Mouse (Mus musculus) gastrocnemius, postnatal 4 days (tissue): ENCODE results near the gene Aspdh. TPM values are rescaled to one million over a fixed set of nuclear protein-coding genes. Genes with fewer than 3 reads are reported as not detected.

Experiments
- DNase-seq, 2 experiments: peaks; one replicate each; pipeline ENCODE4 v3.0.0; 2021 to 2022; ENCODE audit warnings: low spot score in 2 of 2, mixed read lengths in 2 of 2
- microRNA-seq: library from miRNA; unstranded; fragments of <30 nt; microRNA quantifications from one replicate; pipeline ENCODE4 v1.2.0, GENCODE M21; 2021
- total RNA-seq, 2 experiments: library from RNA; stranded (reverse); gene quantifications; 2 replicates each; pipeline ENCODE4 v1.2.3; 2021

Aspdh gene
- total RNA-seq, 2 experiments from 2014 or later, result not detected

GRCm38 (mm10) chr7:44497361-44498055, 32.3 kb downstream of the Aspdh start:
- DNase-seq, result no peak

GRCm38 (mm10) chr7:44498922-44499321, 33.7 kb downstream of the Aspdh start:
- DNase-seq, result no peak

- DNase-seq, result no peak
Measured at GRCm38 (mm10) chr7:44500046-44500445, 34.9 kb downstream of the Aspdh start.

GRCm38 (mm10) chr7:44501563-44502115, 36.4 kb downstream of the Aspdh start:
- DNase-seq, result peak in 1 of 2 experiments; percentile 64

GRCm38 (mm10) chr7:44507491-44507890, 42.3 kb downstream of the Aspdh start:
- no peak for DNase-seq

Small RNA genes within 50 kb of the gene (microRNA-seq; reads per million reads assigned to microRNA genes)
- 0.63 reads per million for gene Mir7052

Other genes starting within 250 kb of the Aspdh start
- gene Klk1b5, start 249.4 kb upstream of the Aspdh start, total RNA-seq, result not detected
- not detected for gene Klk1, start 240.0 kb upstream of the Aspdh start, total RNA-seq
- not detected for gene Gm36864, start 229.2 kb upstream of the Aspdh start, total RNA-seq
- under 1 TPM; 0.26 to 0.32 TPM for gene 1700028J19Rik, start 218.7 kb upstream of the Aspdh start, total RNA-seq
- gene 2410002F23Rik, start 218.7 kb upstream of the Aspdh start, total RNA-seq, result 10 to 100 TPM; 47.7 to 72.0 TPM
- gene Acp4, start 208.0 kb upstream of the Aspdh start, total RNA-seq, result not detected
- gene Gm15517, start 203.9 kb upstream of the Aspdh start, total RNA-seq, result not detected
- gene Clec11a, start 158.5 kb upstream of the Aspdh start, total RNA-seq, result 1 to 10 TPM; 3.9 to 4.7 TPM
- gene Shank1, start 155.1 kb upstream of the Aspdh start, total RNA-seq, result 1 to 10 TPM; 3.0 to 3.5 TPM
- under 1 TPM; 0.34 to 0.49 TPM for gene Syt3, start 81.3 kb upstream of the Aspdh start, total RNA-seq
- gene 1700008O03Rik, start 79.6 kb upstream of the Aspdh start, total RNA-seq, result not detected
- 1 to 10 TPM; 4.0 to 4.2 TPM for gene Lrrc4b, start 36.4 kb upstream of the Aspdh start, total RNA-seq
- 10 to 100 TPM; 67.2 to 77.6 TPM for gene Josd2, start 2.6 kb downstream of the Aspdh start, total RNA-seq
- 10 to 100 TPM; 60.1 to 65.3 TPM for gene Emc10, start 31.1 kb downstream of the Aspdh start, total RNA-seq
- 1 to 10 TPM; 6.2 to 6.8 TPM for gene Fam71e1, start 31.2 kb downstream of the Aspdh start, total RNA-seq
- 100 to 1,000 TPM; 438 to 552 TPM for gene Mybpc2, start 59.3 kb downstream of the Aspdh start, total RNA-seq
- gene Spib, start 66.7 kb downstream of the Aspdh start, total RNA-seq, result under 1 TPM; 0.26 to 0.27 TPM
- 10 to 100 TPM; 32.0 to 35.2 TPM for gene Pold1, start 83.5 kb downstream of the Aspdh start, total RNA-seq
- gene Nr1h2, start 88.6 kb downstream of the Aspdh start, total RNA-seq, result 10 to 100 TPM; 38.3 to 45.3 TPM
- under 1 TPM; 0.65 to 0.81 TPM for gene Napsa, start 107.0 kb downstream of the Aspdh start, total RNA-seq
- gene Kcnc3, start 125.3 kb downstream of the Aspdh start, total RNA-seq, result 1 to 10 TPM in 1 of 2 experiments, under 1 TPM in 1; 0.91 to 1.1 TPM
- gene Myh14, start 205.5 kb downstream of the Aspdh start, total RNA-seq, result 10 to 100 TPM; 25.7 to 26.6 TPM
- gene Izumo2, start 243.4 kb downstream of the Aspdh start, total RNA-seq, result not detected